Mouse (Mus musculus): ENCODE data around the gene Kcnip2.
A peak's percentile ranks its signal among the peaks of the same experiment; 100 is the strongest.

The Kcnip2 gene

DNA sequence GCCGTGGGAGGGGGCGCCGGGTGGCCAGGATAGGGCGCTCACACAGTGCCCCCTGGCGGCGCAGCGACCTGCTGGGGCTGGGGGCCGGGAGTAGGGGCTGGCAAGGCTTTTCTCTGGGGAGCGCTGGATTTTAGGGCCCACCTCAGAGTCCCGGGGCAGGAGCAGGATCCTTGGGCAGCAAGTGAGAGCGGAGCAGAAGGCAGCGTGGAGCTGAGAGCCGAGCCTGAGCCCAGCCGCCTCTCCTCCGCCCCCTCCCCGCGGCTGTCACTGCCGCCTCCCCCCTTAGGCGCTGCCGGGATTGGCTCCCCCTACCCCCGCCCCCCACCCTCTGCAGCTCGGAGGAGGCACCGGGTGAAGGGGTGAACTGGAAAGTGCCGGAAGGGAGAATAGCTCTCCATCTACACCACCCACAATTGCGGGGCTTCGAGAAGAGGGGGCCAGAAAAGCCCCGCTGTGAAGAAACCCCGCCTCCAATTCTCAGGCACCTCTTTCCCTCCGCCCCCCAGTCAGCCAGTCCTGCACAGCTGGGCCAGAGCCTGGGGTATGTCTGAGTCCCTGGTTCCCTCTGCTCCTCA lies at the start of gene Kcnip2:
Gene Kcnip2, minus strand, starts transcription at position 231 of the 575 bp plus-strand sequence.
- DNase-seq, result peak; percentile 89

DNA sequence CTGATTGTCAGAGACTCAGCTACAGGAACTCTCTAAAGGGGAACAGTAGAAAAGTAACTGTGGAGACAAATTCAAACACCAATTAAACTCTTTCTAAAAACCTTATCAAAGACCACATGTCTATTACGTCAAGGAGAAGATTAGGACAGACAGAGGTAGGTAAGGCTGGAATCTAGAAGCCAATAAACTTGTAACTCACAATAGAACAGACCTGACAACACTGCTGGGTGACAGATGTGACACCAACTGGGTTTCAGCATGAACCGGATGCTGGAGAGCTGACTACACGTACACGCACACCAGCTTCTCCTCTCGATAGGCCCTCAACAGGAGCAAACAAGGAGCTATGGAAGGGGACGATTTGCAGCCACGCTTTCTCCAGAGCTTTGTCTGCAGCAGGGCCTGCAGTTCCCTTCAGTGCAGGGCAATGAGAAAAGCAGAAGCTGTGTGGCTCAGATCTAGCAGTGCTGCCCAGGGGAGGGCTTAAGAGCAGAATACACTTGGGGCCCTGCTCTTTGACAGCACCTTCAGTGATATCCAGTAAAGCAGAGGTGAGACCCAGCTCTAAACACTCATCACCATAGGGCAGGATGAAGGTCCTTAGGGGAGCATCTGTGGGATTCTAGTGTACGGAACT lies 39.5 kb upstream of the Kcnip2 start:
- no peak for DNase-seq

DNA sequence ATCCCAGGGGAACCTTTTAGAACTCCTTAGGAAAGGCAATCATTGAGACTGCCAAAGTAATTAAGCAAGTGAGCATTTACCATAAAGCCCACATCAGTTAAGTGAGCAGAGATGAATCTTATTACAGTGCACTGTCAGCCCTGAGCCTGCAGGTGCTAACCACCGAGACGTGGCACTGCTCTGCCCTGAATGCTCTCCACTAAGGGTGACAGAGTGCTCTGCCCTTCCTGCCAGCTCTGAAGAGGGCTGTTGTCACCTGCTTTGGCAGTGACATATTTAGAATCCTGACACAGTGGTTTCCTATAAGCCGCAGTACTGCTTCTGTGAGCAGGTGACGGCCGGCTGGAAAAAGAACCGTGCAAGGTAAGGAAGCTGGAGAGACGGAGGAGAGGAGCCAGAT lies 38.7 kb upstream of the Kcnip2 start:
- DNase-seq, result peak; percentile 68

GRCm38 (mm10) chr19:45847733-45848093 lies 31.9 kb upstream of the Kcnip2 start:
- DNase-seq, result no peak

DNA sequence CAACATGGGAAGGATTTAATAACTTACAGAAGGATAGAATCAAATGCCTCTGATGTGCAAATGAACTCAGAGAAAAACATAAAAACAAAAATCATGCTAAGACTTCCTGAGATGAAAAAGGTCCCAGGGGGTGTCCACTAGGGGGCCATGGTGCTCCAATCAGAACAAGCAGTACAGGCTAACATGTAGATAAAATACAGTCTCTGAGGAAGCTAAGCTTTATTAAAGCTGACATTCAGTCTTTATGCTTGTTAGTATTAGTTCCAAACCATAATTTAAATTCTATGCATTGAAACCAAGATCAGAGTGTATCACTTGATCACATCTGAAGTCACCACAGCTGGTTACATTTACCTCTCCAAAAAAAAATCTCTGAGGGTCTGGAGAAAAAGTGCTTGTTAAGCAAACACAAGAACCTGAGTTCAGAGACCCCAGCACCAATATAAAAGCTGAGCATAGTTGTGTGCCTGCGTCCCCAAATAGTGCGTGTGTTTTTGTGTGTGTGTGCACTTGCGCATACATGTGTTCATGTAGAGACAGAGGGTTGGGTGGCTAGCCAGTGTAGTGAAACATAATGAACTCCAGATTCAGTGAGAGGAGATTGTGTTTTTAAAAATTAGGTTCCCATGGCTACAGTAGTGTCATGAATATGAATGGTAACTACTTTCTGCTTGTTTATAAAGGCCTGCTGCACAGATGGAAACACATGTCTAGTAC lies 31.3 kb upstream of the Kcnip2 start:
- peak; percentile 69 for DNase-seq

DNA sequence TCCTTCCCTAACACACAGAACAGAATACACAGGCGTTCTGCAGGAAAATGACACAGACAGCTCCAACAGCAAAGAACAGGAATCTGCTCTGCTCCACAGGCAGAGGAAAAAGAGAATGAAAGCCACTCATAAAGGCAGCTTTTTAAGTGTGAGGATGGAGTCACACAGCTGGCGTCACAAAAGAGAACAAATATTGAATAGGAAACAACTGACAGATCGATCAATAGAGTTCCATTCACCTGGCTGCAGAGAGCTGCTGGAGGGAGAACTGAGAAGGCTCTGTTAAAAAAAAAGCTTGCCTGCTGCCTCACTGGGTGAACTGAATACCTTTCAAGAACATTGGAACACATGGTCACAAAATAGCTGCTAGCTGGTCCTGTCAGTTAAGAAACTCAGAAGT lies 28.3 kb upstream of the Kcnip2 start:
- DNase-seq, result no peak

DNA sequence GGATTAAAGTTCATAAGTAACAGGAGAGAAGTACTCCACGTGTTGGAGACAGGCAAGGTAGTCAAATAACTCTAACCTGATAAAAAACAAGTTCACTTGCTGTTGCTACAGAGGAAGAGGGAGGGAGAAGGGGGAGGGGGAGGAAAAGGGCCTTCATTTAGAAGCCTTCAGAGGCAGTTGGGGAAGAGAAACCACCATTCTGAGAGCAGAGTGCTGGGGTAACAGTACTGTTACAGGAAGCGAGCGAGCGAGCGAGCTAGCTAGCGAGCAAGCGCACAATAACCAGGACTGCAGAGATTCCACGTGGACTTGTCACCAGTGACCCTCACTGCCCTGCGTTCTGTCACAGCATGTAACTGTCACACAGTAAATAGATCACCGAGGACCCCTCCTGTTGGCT lies 27.6 kb upstream of the Kcnip2 start:
- peak; percentile 48 for DNase-seq

GRCm38 (mm10) chr19:45837050-45837994 lies 21.5 kb upstream of the Kcnip2 start:
- DNase-seq, result no peak

DNA sequence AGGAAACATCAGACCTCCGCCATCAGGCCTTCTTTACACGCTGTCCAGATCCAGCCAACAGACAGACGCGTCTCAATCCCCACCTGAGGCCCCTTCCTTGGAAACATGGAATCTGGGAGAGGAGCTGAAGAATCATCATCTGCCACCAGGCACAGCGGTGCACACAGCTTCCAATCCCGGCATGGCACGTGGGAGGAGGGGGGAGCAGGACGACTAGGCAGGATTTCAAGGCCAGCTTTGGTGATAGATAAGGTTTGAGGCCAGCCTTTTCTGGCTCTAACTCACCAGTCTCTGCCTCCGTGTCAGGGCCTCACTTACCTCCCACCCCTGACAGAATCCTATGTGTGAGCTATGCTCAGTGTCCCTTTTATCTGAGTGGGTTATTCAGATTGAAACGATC lies 19.6 kb upstream of the Kcnip2 start:
- no peak for DNase-seq

DNA sequence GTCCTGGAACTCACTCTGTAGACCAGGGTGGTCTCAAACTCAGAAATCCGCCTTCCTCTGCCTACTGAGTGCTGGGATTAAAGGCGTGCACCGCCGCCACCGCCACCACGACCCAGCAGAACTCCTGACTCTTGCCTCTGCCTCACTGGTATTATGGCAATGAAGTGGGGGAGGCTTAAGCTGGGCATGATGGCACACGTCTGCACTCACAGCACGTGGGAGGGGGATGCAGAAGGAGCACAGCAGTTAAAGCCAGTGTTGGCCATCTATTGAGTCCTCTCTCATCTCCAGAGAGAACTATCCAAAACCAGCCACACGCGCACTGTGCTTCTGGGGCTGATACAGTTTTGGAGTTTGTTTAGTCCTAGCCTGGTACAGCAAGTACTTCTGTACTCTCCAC lies 17.8 kb upstream of the Kcnip2 start:
- no peak for DNase-seq

DNA sequence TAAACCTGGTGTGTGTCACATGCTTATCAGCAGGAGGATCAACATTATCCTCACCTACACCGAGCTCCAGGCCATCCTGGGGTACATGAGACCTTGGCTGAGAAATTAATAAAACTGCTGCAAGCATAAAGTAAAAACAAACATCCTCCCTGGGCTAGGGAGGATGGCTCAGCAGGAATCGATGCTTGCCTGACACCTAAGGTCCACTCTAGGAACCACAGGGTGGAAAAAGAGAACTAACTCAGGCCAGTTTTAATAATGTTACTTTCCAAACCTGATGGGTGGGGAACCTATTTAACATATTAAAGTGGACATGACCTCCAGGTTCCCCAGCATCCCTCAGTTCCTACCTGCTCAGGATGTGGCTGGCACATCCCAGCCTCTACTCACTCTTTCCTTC lies 14.8 kb upstream of the Kcnip2 start:
- DNase-seq, result no peak

GRCm38 (mm10) chr19:45827736-45828135 lies 11.9 kb upstream of the Kcnip2 start:
- DNase-seq, result no peak

DNA sequence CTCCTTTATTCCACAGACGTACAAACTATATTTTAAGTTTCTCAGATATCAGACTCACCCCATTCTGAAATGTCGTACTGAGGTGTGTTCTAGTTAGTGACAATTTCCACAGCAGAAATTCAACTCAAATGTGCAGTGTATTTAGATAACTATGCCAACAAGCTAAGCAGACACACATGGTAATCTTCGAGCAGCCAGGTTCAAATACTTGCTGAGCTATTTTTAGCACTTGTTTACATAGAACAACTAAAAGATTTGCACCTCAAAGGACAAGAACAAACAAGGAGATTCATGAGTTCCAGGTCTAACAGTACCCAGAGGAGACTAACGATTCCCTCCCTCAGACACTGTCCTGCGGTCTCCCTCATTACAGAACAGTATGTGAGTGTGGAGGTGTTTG lies 11.3 kb upstream of the Kcnip2 start:
- no peak for DNase-seq

GRCm38 (mm10) chr19:45826146-45826545 lies 10.3 kb upstream of the Kcnip2 start:
- DNase-seq, result no peak

DNA sequence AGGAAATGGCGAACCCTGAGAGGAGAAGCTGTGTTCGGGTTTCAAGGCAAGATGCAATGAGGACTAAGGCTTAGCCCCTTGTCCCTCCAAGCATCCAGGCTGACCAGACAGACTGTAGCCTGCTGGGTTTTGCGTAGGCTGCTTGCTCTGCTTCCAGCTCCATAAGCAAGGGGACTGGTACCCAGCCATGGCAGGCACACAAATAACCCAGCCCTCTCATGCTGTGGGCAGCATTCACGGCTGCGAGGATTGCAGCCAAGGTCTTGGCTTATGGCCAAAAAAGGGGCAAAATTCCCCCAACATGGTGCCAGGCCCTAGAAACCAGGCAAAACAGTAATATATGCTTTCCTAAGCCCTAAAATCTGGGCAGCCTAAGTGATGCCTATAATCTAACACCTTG lies 6.0 kb upstream of the Kcnip2 start:
- DNase-seq, result no peak

DNA sequence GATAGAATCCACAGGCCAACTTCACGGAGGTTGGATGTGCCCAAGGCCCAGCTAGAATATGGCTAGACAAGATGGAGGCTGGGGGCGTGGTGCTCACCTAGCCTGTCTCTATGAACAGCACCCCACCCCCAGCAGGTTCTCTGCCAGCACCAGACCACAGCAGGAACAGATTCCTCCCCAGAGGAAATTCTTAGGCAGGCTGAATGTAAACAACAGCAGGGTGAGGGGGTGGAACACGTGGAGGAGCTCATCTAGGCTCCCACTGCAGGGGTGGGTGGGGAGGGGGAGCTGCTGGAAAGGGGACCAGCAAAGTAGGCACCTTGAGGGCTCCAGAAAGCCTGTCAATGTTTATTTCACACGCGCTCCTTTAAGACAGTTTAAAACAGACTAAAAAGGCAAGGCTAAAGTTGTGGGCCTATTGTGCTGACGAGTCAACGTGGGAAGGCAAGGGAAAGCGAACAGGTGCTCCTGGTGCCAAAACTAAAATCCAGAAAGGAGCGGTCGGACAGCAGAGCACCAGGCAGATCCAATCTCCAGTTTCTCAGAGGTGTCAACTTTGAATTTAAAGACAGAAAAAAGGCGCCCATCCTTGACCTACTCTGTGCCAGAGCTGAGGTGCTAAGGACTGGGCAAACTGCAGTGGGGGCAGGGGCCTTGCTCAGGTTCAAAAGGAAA lies 2.1 kb upstream of the Kcnip2 start:
- no peak for DNase-seq

DNA sequence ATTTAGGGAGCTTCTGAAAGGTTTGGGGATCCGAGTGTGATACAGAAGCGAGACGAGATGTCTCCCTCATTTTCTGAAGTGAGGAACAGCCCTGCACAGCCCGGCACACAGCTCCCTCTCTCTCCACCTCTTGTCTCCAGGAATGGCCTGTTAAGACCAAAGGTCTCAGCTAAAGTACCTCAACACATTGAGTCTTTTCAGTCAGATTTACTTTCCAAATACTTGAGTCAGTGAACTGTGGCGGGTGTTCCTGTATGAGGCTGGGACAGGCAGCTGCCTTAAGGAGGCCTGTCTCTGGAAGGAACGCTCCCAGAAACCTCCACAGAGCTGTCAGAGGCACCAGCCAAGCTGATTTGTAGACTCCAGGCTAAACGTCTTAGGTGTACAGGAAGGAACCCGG lies 866 bp upstream of the Kcnip2 start:
- no peak for DNase-seq

DNA sequence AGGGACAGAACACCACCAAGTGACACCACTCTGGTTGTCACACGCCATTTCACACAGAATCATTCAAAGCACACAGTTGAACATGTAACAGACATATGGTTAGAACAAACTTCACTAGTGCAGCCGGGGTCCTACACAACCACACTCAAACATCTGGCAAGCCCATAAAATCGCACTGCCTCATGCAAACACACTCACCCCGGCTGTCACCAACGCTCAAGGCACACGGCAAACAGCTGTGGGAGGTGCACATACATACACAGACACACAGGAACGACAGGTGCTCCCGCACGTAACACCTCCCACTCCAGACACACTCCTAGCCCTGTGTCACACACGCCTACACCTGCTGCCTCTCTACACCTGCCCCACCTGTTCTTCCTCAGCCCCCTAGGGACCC lies 691 bp downstream of the Kcnip2 start:
- no peak for DNase-seq

DNA sequence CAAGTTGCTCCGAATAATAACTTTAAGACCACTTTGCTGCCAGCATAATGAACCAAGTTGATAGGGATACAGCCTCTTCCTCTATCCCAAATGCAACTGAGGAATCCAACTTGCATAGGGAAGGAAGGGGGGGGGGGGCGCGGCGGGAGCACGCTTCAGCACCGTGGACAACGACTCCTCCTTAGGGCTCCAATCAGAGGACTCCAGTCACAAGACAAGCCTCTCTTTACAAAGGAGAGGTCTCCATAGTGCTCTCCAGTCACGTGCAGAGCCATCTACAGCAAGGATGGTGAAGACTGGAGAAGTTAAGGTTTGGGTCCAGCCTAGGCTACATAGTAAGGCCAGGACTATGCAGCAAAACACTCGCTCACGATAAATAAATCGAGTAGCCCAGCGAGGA lies 2.1 kb downstream of the Kcnip2 start:
- DNase-seq, result no peak

DNA sequence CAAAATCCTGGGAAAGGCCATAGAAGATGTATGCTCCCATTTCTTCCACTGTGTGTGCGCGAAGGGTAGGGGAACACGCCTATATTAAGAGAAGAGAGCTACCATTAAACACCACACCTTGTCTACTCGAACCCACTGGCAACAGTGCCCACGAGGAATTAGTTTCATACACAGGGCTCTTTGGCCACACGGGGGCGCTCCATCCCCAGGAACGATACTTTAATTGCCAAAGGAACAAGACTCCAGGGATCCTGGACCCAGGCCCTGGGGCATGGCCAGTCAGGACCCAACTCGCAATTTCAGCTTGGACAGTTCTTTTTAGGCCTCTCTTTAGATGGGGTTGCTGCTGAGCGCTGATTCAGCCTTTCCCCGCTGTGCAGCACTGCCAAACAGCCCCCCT lies 2.6 kb downstream of the Kcnip2 start:
- peak; percentile 94 for DNase-seq

- no peak for DNase-seq
Observed at GRCm38 (mm10) chr19:45812673-45813252, 3.1 kb downstream of the Kcnip2 start.

GRCm38 (mm10) chr19:45812115-45812514 lies 3.7 kb downstream of the Kcnip2 start:
- DNase-seq, result peak; percentile 78
